Mouse (Mus musculus) heart, adult 2 months (tissue): ENCODE results near the gene Brd3. TPM values are rescaled to one million over a fixed set of nuclear protein-coding genes. Genes with fewer than 3 reads are reported as not detected.

Source experiments
- DNase-seq, 2 experiments: peaks; one replicate each; pipeline ENCODE4 v3.0.0; 2021
- H3K27ac ChIP-seq: fragments of 200-600 bp; 2 replicates; pipeline ENCODE4 v1.8.1; 2022
- H3K27me3 ChIP-seq: fragments of 200-500 bp; 2 replicates; pipeline ENCODE4 v1.6.1; 2012; ENCODE audit warnings: mild to moderate bottlenecking, low read length, inconsistent platforms, mixed read lengths; ENCODE audit not compliant: control insufficient read depth, insufficient read depth
- H3K36me3 ChIP-seq: fragments of 200-500 bp; 2 replicates; pipeline ENCODE4 v1.6.1; 2012; ENCODE audit warnings: low read length, inconsistent platforms; ENCODE audit not compliant: control insufficient read depth, insufficient read depth
- H3K4me1 ChIP-seq: fragments of 200-500 bp; 2 replicates; pipeline ENCODE4 v1.6.1; 2011; ENCODE audit warnings: low read length; ENCODE audit not compliant: control insufficient read depth, insufficient read depth
- H3K4me3 ChIP-seq: fragments of 200-600 bp; 2 replicates; pipeline ENCODE4 v1.8.1; 2022
- H3K79me2 ChIP-seq: fragments of 200-500 bp; replicated peaks from 2 replicates; pipeline ENCODE4 v1.6.1; 2012; ENCODE audit warnings: mild to moderate bottlenecking, inconsistent platforms, low read length, moderate library complexity, mixed read lengths; ENCODE audit not compliant: control insufficient read depth, insufficient read depth
- H3K9ac ChIP-seq: fragments of 200-500 bp; 2 replicates; pipeline ENCODE4 v1.6.1; 2012; ENCODE audit warnings: low read depth, mild to moderate bottlenecking, control low read depth, inconsistent platforms, low read length, mixed read lengths
- CTCF ChIP-seq: fragments of 200-600 bp; IDR thresholded peaks from 2 replicates; pipeline ENCODE4 v1.8.1; 2022; ENCODE audit warnings: antibody characterized with exemption, mild to moderate bottlenecking, moderate library complexity
- EP300 ChIP-seq: fragments of 200-500 bp; IDR thresholded peaks from 2 replicates; pipeline ENCODE4 v1.6.1; 2011; ENCODE audit warnings: low read depth, low read length, control low read depth; ENCODE audit not compliant: insufficient read depth
- POLR2A ChIP-seq: fragments of 200-500 bp; IDR thresholded peaks from 2 replicates; pipeline ENCODE4 v1.6.1; 2011; ENCODE audit warnings: mild to moderate bottlenecking, low read depth, low read length, control low read depth; ENCODE audit not compliant: insufficient read depth
- WGBS: fragments of 180-500 bp; shearing (Covaris S2); methylation state at CpG from one replicate; pipeline ENCODE4 v1.1.7; 2018; 5-methylcytosine and 5-hydroxymethylcytosine counted together
- intact Hi-C: fragments of 180-260 bp; cut with DNase I; formaldehyde crosslinking; loops from one replicate; pipeline ENCODE4 v1.15.1; 2025
- microRNA-seq, 2 experiments: library from miRNA; unstranded; fragments of <30 nt; microRNA quantifications; one replicate each; pipeline ENCODE4 v1.2.0; 2021
- polyA plus RNA-seq: library from polyadenylated mRNA; depleted of rRNA; stranded (reverse); fragments of >200 nt; gene quantifications from 2 replicates; pipeline ENCODE4 v1.2.3, GENCODE M21; 2012; rRNA removed
- total RNA-seq, 2 experiments: library from RNA; stranded (reverse); gene quantifications; 2 replicates each; pipeline ENCODE4 v1.2.3; 2021

Brd3 gene
- total and polyA plus RNA-seq, 3 experiments: 12.5 to 28.7 (median 27.0) TPM

DNA sequence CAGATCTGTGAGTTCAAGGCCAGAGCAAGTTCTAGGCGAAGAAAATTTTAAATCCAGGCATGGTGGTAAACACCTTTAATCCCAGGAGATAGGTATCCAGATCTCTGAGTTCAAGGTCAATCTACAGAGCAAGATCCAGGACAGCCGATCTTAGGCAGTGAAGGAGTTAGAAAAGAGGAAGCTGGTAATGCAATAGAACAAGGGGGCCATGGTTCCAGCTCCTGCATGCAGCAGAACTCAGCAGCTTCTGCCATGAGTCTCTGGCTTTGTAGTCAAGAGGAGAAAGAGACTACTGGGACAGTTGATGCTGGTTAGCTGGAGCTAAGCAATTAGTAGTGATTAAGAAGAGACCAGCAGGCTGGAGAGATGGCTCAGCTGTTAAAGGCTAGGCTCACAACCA is 105.9 kb downstream of the Brd3 start:
- H3K4me1 ChIP-seq: peaks cover 5% of the 10 kb centered on the region; the same call in 1 of the 2 replicates
- no peaks in the 10 kb centered on the region for H3K27me3 ChIP-seq
- intact Hi-C loops: no loop called here
- WGBS: 76% methylated on average over 2 of the region's 2 CpGs
- H3K27ac ChIP-seq: no peak overlapping the region
- TF ChIP-seq POLR2A (no peak), EP300 (no peak), CTCF (no peak)
- peaks cover 3% of the 10 kb centered on the region; the same call in 1 of the 2 replicates for H3K79me2 ChIP-seq
- H3K36me3 ChIP-seq: no peaks in the 10 kb centered on the region
- no peak for DNase-seq
- no peak overlapping the region for H3K9ac ChIP-seq
- H3K4me3 ChIP-seq: no peak overlapping the region

- no peaks in the 10 kb centered on the region for H3K36me3 ChIP-seq
- no peak overlapping the region for H3K9ac ChIP-seq
- intact Hi-C loops: no loop called here
- H3K79me2 ChIP-seq: peaks cover 2% of the 10 kb centered on the region; the same call in 1 of the 2 replicates
- H3K27me3 ChIP-seq: no peaks in the 10 kb centered on the region
- H3K4me3 ChIP-seq: no peak overlapping the region
- no peak for TF ChIP-seq CTCF
- TF ChIP-seq POLR2A: no peak
- TF ChIP-seq EP300: no peak
- WGBS: 98% methylated on average over 2 of the region's 2 CpGs
- DNase-seq: no peak
- 0 out of 2 replicates have a peak, but pooled peaks cover 1% of the 10 kb centered on the region for H3K4me1 ChIP-seq
- no peak overlapping the region for H3K27ac ChIP-seq
Measured at GRCm38 (mm10) chr2:27400083-27400482, 107.4 kb downstream of the Brd3 start.

DNA sequence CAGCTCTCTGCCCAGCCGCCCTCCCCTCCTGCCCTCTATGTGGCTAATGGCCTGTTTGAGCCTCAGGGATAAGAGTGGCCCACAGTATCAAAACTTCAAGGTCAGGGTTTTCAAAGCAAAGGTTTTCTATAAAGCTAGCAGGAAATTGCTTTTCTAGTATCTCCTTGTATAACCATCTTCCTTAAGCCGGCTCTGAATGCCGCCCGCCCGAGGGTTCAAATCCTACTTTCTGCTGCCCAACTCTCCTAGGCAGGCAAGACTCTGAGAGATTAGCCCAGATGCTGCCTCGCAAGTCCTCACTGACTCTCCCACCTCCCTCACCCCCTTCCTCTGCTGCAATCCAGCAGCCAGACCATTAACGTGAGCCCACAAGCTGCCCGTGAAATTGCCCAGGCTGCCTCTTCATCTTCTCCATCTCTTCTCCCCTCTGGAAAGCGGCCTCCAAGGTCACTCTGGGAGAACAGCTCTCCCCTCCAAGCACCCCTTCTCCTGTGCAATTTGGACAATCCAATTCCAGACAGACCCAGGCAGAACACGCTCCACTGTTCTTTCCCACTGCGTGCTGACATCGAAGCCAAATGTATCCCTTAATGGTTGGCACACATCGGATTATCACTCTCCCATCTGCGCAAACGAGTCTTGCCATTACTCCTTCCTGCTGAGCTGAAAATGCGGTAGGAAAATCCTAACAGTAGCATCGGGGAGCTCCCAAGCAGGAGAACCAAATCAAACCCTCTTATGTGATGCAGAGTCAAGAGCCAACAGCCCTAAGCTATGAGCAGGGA is 110.6 kb downstream of the Brd3 start:
- no peaks in the 10 kb centered on the region for H3K27me3 ChIP-seq
- intact Hi-C loops: no loop called here
- H3K9ac ChIP-seq: no peak overlapping the region
- no peaks in the 10 kb centered on the region for H3K79me2 ChIP-seq
- TF ChIP-seq CTCF (no peak), EP300 (no peak), POLR2A (no peak)
- no peak overlapping the region for H3K27ac ChIP-seq
- H3K4me3 ChIP-seq: no peak overlapping the region
- no peaks in the 10 kb centered on the region for H3K36me3 ChIP-seq
- DNase-seq: no peak
- H3K4me1 ChIP-seq: no peaks in the 10 kb centered on the region
- WGBS: 79% methylated on average over 17 of the region's 17 CpGs

Small RNAs within 50 kb of the gene (microRNA-seq; reads per million reads assigned to microRNA genes)
- gene Gm24049 (0 reads per million in 2 experiments), gene Mir7578 (0 reads per million in 2 experiments)

Other genes starting within 250 kb of the Brd3 start
- gene Vav2, start 80.6 kb downstream of the Brd3 start, total RNA-seq: 10 to 100 TPM; 11.3 to 12.5 TPM
- 11.9 and 16.9 TPM in 2 replicates for gene Vav2, start 80.6 kb downstream of the Brd3 start, polyA plus RNA-seq
- under 1 TPM; 0.65 to 0.98 TPM for gene Brd3os, start 65.3 kb downstream of the Brd3 start, total RNA-seq
- gene Brd3os, start 65.3 kb downstream of the Brd3 start, polyA plus RNA-seq: 3.9 TPM in 2 replicates
- gene Wdr5, start 7.5 kb upstream of the Brd3 start, total RNA-seq: 10 to 100 TPM; 24.0 to 24.8 TPM
- gene Wdr5, start 7.5 kb upstream of the Brd3 start, polyA plus RNA-seq: 18.6 and 27.4 TPM in 2 replicates
- gene Rxra, start 168.8 kb upstream of the Brd3 start, total RNA-seq: 10 to 100 TPM; 45.1 to 52.0 TPM
- gene Rxra, start 168.8 kb upstream of the Brd3 start, polyA plus RNA-seq: 42.7 and 52.6 TPM in 2 replicates